Mouse (Mus musculus): ENCODE results near the gene Clca3a1. TPM values are rescaled to one million over a fixed set of nuclear protein-coding genes. Genes with fewer than 3 reads are reported as not detected.
"Not testable (repeated sequence)": the region's sequence is repeated elsewhere in the genome, so short reads cannot be mapped to it uniquely, and the experiment has no call there.

The Clca3a1 gene
- total and polyA plus RNA-seq, 2 experiments from 2014 or later: 11.0 to 16.6 TPM

DNA sequence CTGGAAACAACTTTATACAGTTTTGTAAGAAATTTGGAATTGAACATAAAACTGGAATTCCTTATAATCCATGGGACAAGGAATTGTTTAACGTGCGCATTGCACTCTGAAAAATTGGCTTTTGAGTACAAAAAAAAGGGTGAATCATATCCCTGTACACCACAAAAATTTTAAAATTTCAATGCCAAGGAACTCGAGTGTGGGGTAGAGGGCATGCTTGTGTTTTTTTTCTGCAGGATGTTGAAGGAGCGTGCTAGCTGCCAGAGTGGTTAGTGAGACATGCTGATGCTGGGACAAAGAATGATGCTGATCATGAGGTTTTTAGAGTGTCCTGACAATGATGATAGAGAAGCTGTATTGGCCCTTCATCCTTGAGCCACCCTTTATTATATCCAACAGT is 4.4 kb upstream of the Clca3a1 start:
- Histone ChIP-seq H3K27me3 (ENCODE audit: control insufficient read depth, insufficient read depth, low read length) (no peaks in the 10 kb centered on the region), H3K4me2 (ENCODE audit: low read depth, low read length) (no peak overlapping the region), H3K4me1 (ENCODE audit: control insufficient read depth, insufficient read depth) (peaks cover 6% of the 10 kb centered on the region; the same call in 1 of the 2 replicates), H3K27ac (ENCODE audit: low read depth) (no peak overlapping the region), H3K9ac (replicated peaks; ENCODE audit: low read depth, low read length) (no peak overlapping the region), H3K4me3 (ENCODE audit: low read depth, low read length) (no peak overlapping the region), H3K9me3 (replicated peaks; ENCODE audit: control insufficient read depth, low read length) (no peaks in the 10 kb centered on the region), H3K36me3 (replicated peaks; ENCODE audit: control insufficient read depth, insufficient read depth, low read length) (no peaks in the 10 kb centered on the region)
- DNase-seq (ENCODE audit: low spot score) (no peak), ATAC-seq (ENCODE audit: insufficient read depth, low read depth) (no peak)
- 84% methylated on average over 4 of the region's 4 CpGs for WGBS
- TF ChIP-seq CTCF (IDR thresholded peaks at IDR 0.05; ENCODE audit: low read depth): no peak
- no peak for TF ChIP-seq EP300 (IDR thresholded peaks at IDR 0.05; ENCODE audit: low read depth)

DNA sequence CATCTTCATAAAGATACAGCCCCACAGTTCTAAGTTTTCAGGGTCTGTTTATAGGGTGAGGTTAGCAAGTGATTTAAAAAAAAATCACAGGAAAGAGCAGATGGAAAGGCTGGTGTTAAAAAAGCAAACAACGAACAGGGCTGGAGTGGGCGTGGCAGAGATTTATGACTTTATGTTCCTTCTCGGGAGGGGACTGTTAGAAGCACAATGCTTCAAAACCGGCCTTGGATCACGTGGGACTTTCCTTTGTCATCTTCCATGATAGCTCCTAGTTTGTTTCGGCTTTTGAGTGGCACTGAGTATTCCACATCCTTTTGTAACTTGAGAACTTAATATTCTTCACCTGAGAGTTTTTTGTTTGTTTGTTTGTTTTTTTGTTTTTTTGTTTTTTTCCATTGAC is 677 bp upstream of the Clca3a1 start:
- WGBS: 35% methylated on average over 6 of the region's 6 CpGs
- Histone ChIP-seq H3K27ac (ENCODE audit: low read depth) (peak overlapping the region; percentile 85), H3K36me3 (replicated peaks; ENCODE audit: control insufficient read depth, insufficient read depth, low read length) (no peaks in the 10 kb centered on the region), H3K4me2 (ENCODE audit: low read depth, low read length) (peak overlapping the region; percentile 58), H3K9ac (replicated peaks; ENCODE audit: low read depth, low read length) (no peak overlapping the region), H3K9me3 (replicated peaks; ENCODE audit: control insufficient read depth, low read length) (no peaks in the 10 kb centered on the region), H3K27me3 (ENCODE audit: control insufficient read depth, insufficient read depth, low read length) (no peaks in the 10 kb centered on the region), H3K4me1 (ENCODE audit: control insufficient read depth, insufficient read depth) (peaks cover 6% of the 10 kb centered on the region; the same call in 1 of the 2 replicates), H3K4me3 (ENCODE audit: low read depth, low read length) (no peak overlapping the region)
- no peak for TF ChIP-seq EP300 (IDR thresholded peaks at IDR 0.05; ENCODE audit: low read depth)
- TF ChIP-seq CTCF (IDR thresholded peaks at IDR 0.05; ENCODE audit: low read depth): no peak
- ATAC-seq (ENCODE audit: insufficient read depth, low read depth) (no peak), DNase-seq (ENCODE audit: low spot score) (peak; percentile 25)

DNA sequence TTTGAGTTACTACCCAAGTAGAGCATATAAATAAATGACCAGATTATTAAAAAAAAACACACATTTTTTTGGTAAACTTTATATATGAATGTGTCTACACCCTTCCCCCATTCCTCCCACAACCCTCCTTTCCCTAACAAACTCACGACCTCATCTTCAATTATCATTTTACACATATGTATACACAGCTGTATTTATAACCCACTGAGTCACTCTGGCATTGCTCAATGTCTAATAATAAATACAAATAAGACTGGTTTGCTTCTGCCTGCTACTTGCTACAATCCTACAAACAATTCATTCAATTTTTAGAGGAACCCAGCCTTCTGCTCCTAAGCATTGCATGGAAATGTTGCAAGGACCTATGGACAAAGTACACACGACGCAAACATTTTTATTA is 1.1 kb downstream of the Clca3a1 start:
- Histone ChIP-seq H3K9me3 (replicated peaks; ENCODE audit: control insufficient read depth, low read length) (no peaks in the 10 kb centered on the region), H3K27ac (ENCODE audit: low read depth) (peak overlapping the region; percentile 85; the same call in 1 of the 2 replicates), H3K36me3 (replicated peaks; ENCODE audit: control insufficient read depth, insufficient read depth, low read length) (no peaks in the 10 kb centered on the region), H3K9ac (replicated peaks; ENCODE audit: low read depth, low read length) (peak overlapping the region; percentile 29; the same call in 1 of the 2 replicates), H3K4me3 (ENCODE audit: low read depth, low read length) (peak overlapping the region; percentile 39), H3K4me1 (ENCODE audit: control insufficient read depth, insufficient read depth) (peaks cover 6% of the 10 kb centered on the region; the same call in 1 of the 2 replicates), H3K27me3 (ENCODE audit: control insufficient read depth, insufficient read depth, low read length) (no peaks in the 10 kb centered on the region), H3K4me2 (ENCODE audit: low read depth, low read length) (peak overlapping the region; percentile 58)
- TF ChIP-seq EP300 (IDR thresholded peaks at IDR 0.05; ENCODE audit: low read depth) (no peak), CTCF (IDR thresholded peaks at IDR 0.05; ENCODE audit: low read depth) (no peak)
- ATAC-seq (ENCODE audit: insufficient read depth, low read depth): no peak
- DNase-seq (ENCODE audit: low spot score): peak; percentile 13
- WGBS: 52% methylated on average over 3 of the region's 3 CpGs

DNA sequence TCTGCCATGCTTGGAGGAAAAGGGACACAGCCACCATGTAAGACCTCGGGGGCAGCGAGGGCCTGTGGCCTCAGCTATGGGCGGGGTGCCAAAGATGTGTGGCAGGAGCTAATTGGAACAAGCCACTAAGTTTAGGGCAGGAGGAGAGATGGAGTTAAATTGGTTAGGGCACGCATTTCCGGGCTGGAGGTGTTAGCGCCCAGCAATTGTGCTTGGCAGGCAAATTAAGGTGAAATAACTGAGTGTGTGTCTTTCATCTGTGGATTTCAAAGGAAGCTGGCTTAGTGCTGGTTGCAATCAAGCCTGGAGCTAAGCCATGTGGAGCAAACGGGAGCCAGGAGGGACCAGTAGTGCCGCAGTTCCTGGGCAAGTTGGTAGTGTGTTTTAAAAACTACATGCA is 4.7 kb downstream of the Clca3a1 start:
- 68% methylated on average over 8 of the region's 8 CpGs for WGBS
- H3K27me3 ChIP-seq (ENCODE audit: control insufficient read depth, insufficient read depth, low read length); H3K4me2 ChIP-seq (ENCODE audit: low read depth, low read length); H3K9me3 ChIP-seq (replicated peaks; ENCODE audit: control insufficient read depth, low read length); H3K9ac ChIP-seq (replicated peaks; ENCODE audit: low read depth, low read length); H3K36me3 ChIP-seq (replicated peaks; ENCODE audit: control insufficient read depth, insufficient read depth, low read length); H3K4me1 ChIP-seq (ENCODE audit: control insufficient read depth, insufficient read depth); H3K27ac ChIP-seq (ENCODE audit: low read depth); ATAC-seq (ENCODE audit: insufficient read depth, low read depth); DNase-seq (ENCODE audit: low spot score); H3K4me3 ChIP-seq (ENCODE audit: low read depth, low read length): not testable (repeated sequence)

DNA sequence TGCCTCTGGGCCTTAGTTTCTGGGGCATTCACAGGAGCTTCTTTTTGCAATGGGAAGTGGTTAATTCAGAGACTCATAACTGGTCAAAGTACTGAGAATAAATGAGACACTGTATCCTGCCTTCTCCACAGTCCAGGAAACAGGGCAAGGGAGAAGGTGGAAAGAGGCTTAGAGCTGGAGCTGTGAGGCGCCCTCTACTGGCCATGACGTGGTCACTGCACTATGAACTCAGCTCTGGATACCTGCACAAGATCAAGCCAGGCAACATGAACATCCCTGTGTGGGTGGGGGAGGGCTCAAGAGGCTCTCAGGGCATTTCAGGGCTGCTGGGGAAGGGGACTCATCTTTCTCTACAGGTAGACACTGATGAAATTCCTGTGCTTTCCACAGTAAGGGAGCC is 7.7 kb downstream of the Clca3a1 start:
- no peak for DNase-seq (ENCODE audit: low spot score)

DNA sequence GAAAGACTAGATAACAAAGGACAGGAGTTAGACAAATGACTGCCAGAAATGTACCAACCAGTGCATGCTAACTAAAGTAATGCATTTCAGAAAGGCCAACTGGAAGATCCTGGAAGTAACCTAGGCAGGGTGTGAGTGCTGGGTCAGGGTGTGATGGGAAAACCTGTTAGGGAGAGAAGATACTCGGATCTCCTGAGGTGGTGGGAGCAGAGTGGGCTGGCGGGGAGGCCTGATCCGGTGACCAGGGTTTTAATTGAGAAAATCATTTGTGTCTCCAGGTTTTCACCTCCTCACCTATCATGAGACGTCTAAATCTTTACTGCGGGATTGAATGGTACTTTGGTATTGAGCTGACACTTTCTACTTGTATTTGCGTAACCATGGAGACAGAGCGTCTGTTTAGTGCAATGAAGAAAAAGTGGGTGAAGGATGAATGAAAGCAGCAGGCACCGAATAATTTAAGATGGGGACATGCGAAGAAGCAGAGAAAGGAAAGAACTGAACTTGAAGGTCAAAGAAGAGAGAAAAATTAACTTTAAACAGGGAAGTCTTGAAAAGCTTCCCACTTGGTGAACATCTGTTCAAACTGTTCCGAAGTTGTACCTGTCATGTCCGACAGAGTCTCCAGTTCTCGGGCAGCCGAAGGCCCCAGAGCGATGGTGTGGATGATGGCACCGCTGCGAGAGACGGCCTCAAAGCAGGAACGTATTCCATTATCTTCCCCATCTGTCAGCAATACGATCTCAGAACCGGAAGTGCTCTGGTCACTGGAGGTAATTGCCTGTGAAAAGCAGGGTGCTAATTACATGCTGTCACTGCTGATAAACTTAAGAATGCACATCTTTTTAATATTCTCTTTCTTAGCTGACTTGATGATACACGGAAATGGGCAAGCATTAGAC is 11.5 kb downstream of the Clca3a1 start:
- WGBS: 60% methylated on average over 18 of the region's 21 CpGs

More for the DNA sequence above, 7.7 kb downstream of the Clca3a1 start:
- ATAC-seq (ENCODE audit: insufficient read depth, low read depth): no peak
- H3K4me3 ChIP-seq (ENCODE audit: low read depth, low read length): no peak overlapping the region
- no peaks in the 10 kb centered on the region for H3K27me3 ChIP-seq (ENCODE audit: control insufficient read depth, insufficient read depth, low read length)
- TF ChIP-seq CTCF (IDR thresholded peaks at IDR 0.05; ENCODE audit: low read depth): peak; percentile 52
- TF ChIP-seq EP300 (IDR thresholded peaks at IDR 0.05; ENCODE audit: low read depth): no peak
- WGBS: 2% methylated on average over 2 of the region's 2 CpGs
- H3K9me3 ChIP-seq (replicated peaks; ENCODE audit: control insufficient read depth, low read length): no peaks in the 10 kb centered on the region
- H3K9ac ChIP-seq (replicated peaks; ENCODE audit: low read depth, low read length): no peak overlapping the region
- H3K4me1 ChIP-seq (ENCODE audit: control insufficient read depth, insufficient read depth): no peaks in the 10 kb centered on the region
- H3K27ac ChIP-seq (ENCODE audit: low read depth): no peak overlapping the region
- H3K4me2 ChIP-seq (ENCODE audit: low read depth, low read length): no peak overlapping the region
- H3K36me3 ChIP-seq (replicated peaks; ENCODE audit: control insufficient read depth, insufficient read depth, low read length): 0 out of 2 replicates have a peak, but pooled peaks cover 4% of the 10 kb centered on the region

DNA sequence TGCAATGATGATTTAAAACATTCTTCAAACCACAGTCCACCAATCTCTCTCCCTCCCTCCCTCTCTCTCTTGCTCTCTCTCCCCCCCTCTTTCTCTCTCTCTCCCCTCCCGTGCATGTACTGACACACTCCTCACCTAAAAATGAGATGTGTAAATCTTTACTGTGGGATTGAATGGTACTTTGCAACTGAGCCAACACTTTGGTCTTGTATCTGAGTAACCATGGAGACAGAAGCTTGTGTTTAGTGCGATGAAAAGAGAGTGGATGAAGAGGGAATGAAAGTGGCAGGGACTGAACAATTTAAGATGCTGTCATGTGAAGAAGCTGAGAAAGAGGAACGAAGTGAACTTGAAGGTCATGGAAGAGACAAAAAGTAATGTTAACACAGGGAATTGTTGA is 13.1 kb downstream of the Clca3a1 start:
- H3K4me3 ChIP-seq (ENCODE audit: low read depth, low read length); ATAC-seq (ENCODE audit: insufficient read depth, low read depth); DNase-seq (ENCODE audit: low spot score); H3K9ac ChIP-seq (replicated peaks; ENCODE audit: low read depth, low read length); H3K4me1 ChIP-seq (ENCODE audit: control insufficient read depth, insufficient read depth); H3K4me2 ChIP-seq (ENCODE audit: low read depth, low read length); H3K27ac ChIP-seq (ENCODE audit: low read depth); H3K27me3 ChIP-seq (ENCODE audit: control insufficient read depth, insufficient read depth, low read length); H3K9me3 ChIP-seq (replicated peaks; ENCODE audit: control insufficient read depth, low read length); H3K36me3 ChIP-seq (replicated peaks; ENCODE audit: control insufficient read depth, insufficient read depth, low read length): not testable (repeated sequence)
- 33% methylated on average over 3 of the region's 3 CpGs for whole genome bisulfite sequencing

More for the DNA sequence above, 11.5 kb downstream of the Clca3a1 start:
- not testable (repeated sequence) for H3K27me3 ChIP-seq (ENCODE audit: control insufficient read depth, insufficient read depth, low read length); H3K4me1 ChIP-seq (ENCODE audit: control insufficient read depth, insufficient read depth); H3K36me3 ChIP-seq (replicated peaks; ENCODE audit: control insufficient read depth, insufficient read depth, low read length); DNase-seq (ENCODE audit: low spot score); H3K4me2 ChIP-seq (ENCODE audit: low read depth, low read length); ATAC-seq (ENCODE audit: insufficient read depth, low read depth); H3K9me3 ChIP-seq (replicated peaks; ENCODE audit: control insufficient read depth, low read length); H3K27ac ChIP-seq (ENCODE audit: low read depth); H3K4me3 ChIP-seq (ENCODE audit: low read depth, low read length); H3K9ac ChIP-seq (replicated peaks; ENCODE audit: low read depth, low read length)

DNA sequence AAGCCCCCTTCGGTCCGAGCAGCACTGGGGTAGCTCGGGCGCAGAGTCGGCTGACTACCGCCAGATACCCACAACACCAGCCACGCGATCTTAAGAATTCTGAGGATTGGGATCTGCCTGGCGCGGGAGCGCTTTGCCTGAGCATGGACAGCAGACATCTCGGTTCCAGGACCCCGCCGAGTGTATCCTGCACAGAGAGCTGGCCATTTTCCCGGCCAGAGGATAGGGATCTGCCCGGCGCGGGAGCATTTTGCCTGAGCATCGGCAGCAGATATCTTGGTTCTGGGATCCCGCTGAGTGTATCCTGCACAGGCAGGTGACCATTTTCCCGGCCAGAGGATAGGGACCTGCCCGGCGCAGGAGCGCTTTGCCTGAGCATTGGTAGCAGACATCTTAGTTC is 22.4 kb downstream of the Clca3a1 start:
- H3K4me1 ChIP-seq (ENCODE audit: control insufficient read depth, insufficient read depth); DNase-seq (ENCODE audit: low spot score); H3K9me3 ChIP-seq (replicated peaks; ENCODE audit: control insufficient read depth, low read length); H3K4me2 ChIP-seq (ENCODE audit: low read depth, low read length); H3K4me3 ChIP-seq (ENCODE audit: low read depth, low read length); H3K36me3 ChIP-seq (replicated peaks; ENCODE audit: control insufficient read depth, insufficient read depth, low read length); H3K27me3 ChIP-seq (ENCODE audit: control insufficient read depth, insufficient read depth, low read length); H3K27ac ChIP-seq (ENCODE audit: low read depth); ATAC-seq (ENCODE audit: insufficient read depth, low read depth); H3K9ac ChIP-seq (replicated peaks; ENCODE audit: low read depth, low read length): not testable (repeated sequence)
- WGBS: 68% methylated on average over 24 of the region's 24 CpGs
